Mouse (Mus musculus) small intestine, adult 2 months (tissue): ENCODE results near the gene Cachd1. TPM values are rescaled to one million over a fixed set of nuclear protein-coding genes. Genes with fewer than 3 reads are reported as not detected.

Source experiments
- H3K27ac ChIP-seq: fragments of 200-500 bp; 2 replicates; pipeline ENCODE4 v1.5.1; 2012; ENCODE audit warnings: low read depth, low read length, control low read depth, inconsistent platforms; ENCODE audit not compliant: insufficient read depth
- H3K27me3 ChIP-seq: fragments of 200-500 bp; 2 replicates; pipeline ENCODE4 v1.6.1; 2012; ENCODE audit warnings: mild to moderate bottlenecking, moderate library complexity, low read length, inconsistent platforms; ENCODE audit not compliant: control insufficient read depth, insufficient read depth
- H3K36me3 ChIP-seq: fragments of 200-500 bp; 2 replicates; pipeline ENCODE4 v1.6.1; 2012; ENCODE audit warnings: mild to moderate bottlenecking, low read length, control low read depth, inconsistent platforms; ENCODE audit not compliant: control insufficient read depth, insufficient read depth
- H3K4me1 ChIP-seq: fragments of 200-500 bp; 2 replicates; pipeline ENCODE4 v1.6.1; 2012; ENCODE audit warnings: low read length, inconsistent platforms, mixed read lengths; ENCODE audit not compliant: control insufficient read depth, insufficient read depth, insufficient read length
- H3K4me3 ChIP-seq: fragments of 200-500 bp; 2 replicates; pipeline ENCODE4 v1.5.1; 2012; ENCODE audit warnings: low read depth, mild to moderate bottlenecking, control low read depth, inconsistent platforms, low read length, moderate library complexity
- CTCF ChIP-seq: fragments of 200-500 bp; IDR thresholded peaks from 2 replicates; pipeline ENCODE4 v1.5.1; 2012; ENCODE audit warnings: low read depth, mild to moderate bottlenecking, control low read depth, inconsistent platforms, low read length, moderate library complexity, mixed read lengths; ENCODE audit not compliant: insufficient replicate concordance, insufficient read length; ENCODE audit errors: extremely low read depth
- POLR2A ChIP-seq: fragments of 200-500 bp; IDR thresholded peaks from 2 replicates; pipeline ENCODE4 v1.6.1; 2012; ENCODE audit warnings: low read depth, mild to moderate bottlenecking, control low read depth, inconsistent platforms, low read length, moderate library complexity
- WGBS: fragments of 180-500 bp; shearing (Covaris S2); methylation state at CpG from one replicate; pipeline ENCODE4 v1.1.7; 2018; 5-methylcytosine and 5-hydroxymethylcytosine counted together
- polyA plus RNA-seq: library from polyadenylated mRNA; depleted of rRNA; stranded (reverse); fragments of >200 nt; gene quantifications from 2 replicates; pipeline ENCODE4 v1.2.3, GENCODE M21; 2012

Cachd1 gene
- polyA plus RNA-seq, 1 experiment, result 51.7 TPM

DNA sequence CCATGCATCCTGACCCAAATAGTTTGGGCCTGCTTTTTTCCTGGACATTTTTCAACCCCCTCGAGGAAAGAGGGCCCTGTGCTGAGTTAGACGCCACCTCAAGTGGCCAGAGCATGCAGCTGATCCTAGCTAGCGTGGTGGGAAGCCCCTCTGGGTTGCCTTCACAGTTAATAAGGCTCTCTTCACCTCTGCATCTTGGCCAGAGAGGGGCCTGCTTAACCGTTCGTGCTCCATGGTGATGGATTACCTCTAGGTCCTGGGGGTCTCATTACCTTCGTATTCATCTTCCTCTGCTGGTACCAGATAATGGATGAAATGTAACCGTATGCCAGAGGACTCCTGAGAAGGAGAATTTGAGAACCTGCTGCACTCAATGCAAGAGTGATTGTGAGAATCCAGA, 167.2 kb downstream of the Cachd1 start:
- no peaks in the 10 kb centered on the region for H3K27me3 ChIP-seq
- TF ChIP-seq POLR2A (no peak), CTCF (no peak)
- no peaks in the 10 kb centered on the region for H3K4me1 ChIP-seq
- 79% methylated on average over 7 of the region's 7 CpGs for WGBS
- H3K27ac ChIP-seq, result no peak overlapping the region
- H3K4me3 ChIP-seq, result no peak overlapping the region
- no peaks in the 10 kb centered on the region for H3K36me3 ChIP-seq

GRCm38 (mm10) chr4:100944276-100944675, 167.8 kb downstream of the Cachd1 start:
- no peaks in the 10 kb centered on the region for H3K36me3 ChIP-seq
- no peaks in the 10 kb centered on the region for H3K4me1 ChIP-seq
- no peak overlapping the region for H3K27ac ChIP-seq
- H3K27me3 ChIP-seq, result no peaks in the 10 kb centered on the region
- no peak overlapping the region for H3K4me3 ChIP-seq
- TF ChIP-seq CTCF (no peak), POLR2A (no peak)
- WGBS, result 83% methylated on average over 3 of the region's 3 CpGs

GRCm38 (mm10) chr4:100945171-100945899, 168.9 kb downstream of the Cachd1 start:
- H3K27ac ChIP-seq, result no peak overlapping the region
- TF ChIP-seq CTCF (no peak), POLR2A (no peak)
- WGBS, result 83% methylated on average over 13 of the region's 13 CpGs
- no peak overlapping the region for H3K4me3 ChIP-seq
- H3K4me1 ChIP-seq, result no peaks in the 10 kb centered on the region
- H3K27me3 ChIP-seq, result no peaks in the 10 kb centered on the region
- no peaks in the 10 kb centered on the region for H3K36me3 ChIP-seq

- no peak overlapping the region for H3K27ac ChIP-seq
- 0 out of 2 replicates have a peak, but pooled peaks cover 2% of the 10 kb centered on the region for H3K36me3 ChIP-seq
- no peak overlapping the region for H3K4me3 ChIP-seq
- H3K4me1 ChIP-seq, result no peaks in the 10 kb centered on the region
- H3K27me3 ChIP-seq, result no peaks in the 10 kb centered on the region
- WGBS, result 82% methylated on average over 17 of the region's 17 CpGs
- no peak for TF ChIP-seq POLR2A
- no peak for TF ChIP-seq CTCF
These were observed 172.3 kb downstream of the Cachd1 start for GRCm38 (mm10) chr4:100948494-100949425.

GRCm38 (mm10) chr4:100950316-100950715, 173.8 kb downstream of the Cachd1 start:
- Histone ChIP-seq H3K4me1 (no peaks in the 10 kb centered on the region), H3K4me3 (no peak overlapping the region), H3K27ac (no peak overlapping the region), H3K36me3 (peaks cover 2% of the 10 kb centered on the region; the same call in 1 of the 2 replicates), H3K27me3 (no peaks in the 10 kb centered on the region)
- TF ChIP-seq POLR2A (no peak), CTCF (no peak)
- 79% methylated on average over 5 of the region's 5 CpGs for WGBS

GRCm38 (mm10) chr4:100951876-100952275, 175.4 kb downstream of the Cachd1 start:
- Histone ChIP-seq H3K27ac (no peak overlapping the region), H3K4me3 (no peak overlapping the region), H3K36me3 (peaks cover 4% of the 10 kb centered on the region; the same call in 1 of the 2 replicates), H3K27me3 (no peaks in the 10 kb centered on the region), H3K4me1 (no peaks in the 10 kb centered on the region)
- TF ChIP-seq POLR2A, result no peak
- TF ChIP-seq CTCF, result no peak
- WGBS, result 87% methylated on average over 8 of the region's 8 CpGs

DNA sequence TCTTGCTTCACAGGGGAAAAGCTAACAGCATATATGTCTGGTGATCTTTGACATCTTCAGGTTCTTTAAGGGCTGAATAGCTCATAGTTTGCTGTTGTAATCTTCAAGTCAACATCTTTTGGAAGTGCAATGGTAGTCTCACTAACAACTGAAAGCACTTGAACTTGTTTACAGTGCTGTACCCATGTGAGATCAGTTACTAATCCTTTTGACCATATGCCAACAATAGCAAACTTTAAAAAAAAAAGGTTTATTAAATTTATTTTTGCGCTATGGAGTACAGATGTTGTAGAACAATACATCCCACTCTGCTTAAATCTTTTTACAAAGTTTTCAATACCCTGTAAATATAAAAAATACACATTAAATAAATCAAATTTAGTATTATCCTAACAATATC, 186.9 kb downstream of the Cachd1 start:
- H3K27me3 ChIP-seq, result no peaks in the 10 kb centered on the region
- no peak overlapping the region for H3K4me3 ChIP-seq
- no peak overlapping the region for H3K27ac ChIP-seq
- 92% methylated on average over 1 of the region's 1 CpGs for WGBS
- no peak for TF ChIP-seq POLR2A
- TF ChIP-seq CTCF, result no peak
- no peaks in the 10 kb centered on the region for H3K4me1 ChIP-seq
- H3K36me3 ChIP-seq, result peaks cover 21% of the 10 kb centered on the region
